Mouse (Mus musculus) CH12.LX (cell line): ENCODE results near the gene Ncapg2. TPM values are rescaled to one million over a fixed set of nuclear protein-coding genes. Genes with fewer than 3 reads are reported as not detected.

ENCODE experiments used
- DNase-seq: peaks from one replicate; pipeline ENCODE4 v3.0.0-alpha.2; 2013; ENCODE audit errors: extremely low read depth
- H3K27ac ChIP-seq: 2 replicates; pipeline ENCODE4 v1.5.1; 2012; ENCODE audit warnings: low read depth, mild to moderate bottlenecking, control low read depth, moderate library complexity; ENCODE audit not compliant: insufficient read depth
- H3K27me3 ChIP-seq: replicated peaks from 2 replicates; pipeline ENCODE3; 2012; ENCODE audit warnings: inconsistent platforms
- H3K36me3 ChIP-seq, 2 experiments: replicated peaks in 1 of 2; 2 replicates each; pipeline versions ENCODE3 to v1.6.1; 2012; ENCODE audit warnings: inconsistent platforms in 1 of 2, low read length in 1 of 2, mild to moderate bottlenecking in 1 of 2, mixed read lengths in 1 of 2, moderate library complexity in 1 of 2; ENCODE audit not compliant: control insufficient read depth in 1 of 2, insufficient read depth in 1 of 2
- H3K4me1 ChIP-seq, 2 experiments: 2 replicates each; pipeline ENCODE4 v1.6.1; 2012; ENCODE audit warnings: inconsistent platforms in 1 of 2, moderate library complexity in 1 of 2; ENCODE audit not compliant: insufficient read depth in 2 of 2, control insufficient read depth in 1 of 2
- H3K4me2 ChIP-seq: 2 replicates; pipeline ENCODE4 v1.6.1; 2012; ENCODE audit warnings: low read depth, mild to moderate bottlenecking, control low read depth; ENCODE audit not compliant: poor library complexity, insufficient read depth, severe bottlenecking
- H3K4me3 ChIP-seq, 3 experiments: fragments of 150-350 bp in 1 of 3; sonication (generic) in 1 of 3; replicated peaks in 1 of 3; 2 replicates each; pipeline versions ENCODE3 to v1.5.1; 2011 to 2012; ENCODE audit warnings: low read depth in 2 of 3, low read length in 2 of 3, mild to moderate bottlenecking in 2 of 3, moderate library complexity in 2 of 3, control low read depth in 1 of 3, improper control_type of control experiment in 1 of 3, inconsistent platforms in 1 of 3, mixed read lengths in 1 of 3; ENCODE audit not compliant: poor library complexity in 1 of 3
- H3K79me2 ChIP-seq: replicated peaks from 2 replicates; pipeline ENCODE4 v1.6.1; 2012; ENCODE audit warnings: mild to moderate bottlenecking, moderate library complexity; ENCODE audit not compliant: control insufficient read depth, poor library complexity, insufficient read depth, severe bottlenecking; ENCODE audit errors: extremely low read depth
- H3K9ac ChIP-seq: 2 replicates; pipeline ENCODE4 v1.6.1; 2012; ENCODE audit warnings: low read depth, mild to moderate bottlenecking, control low read depth, moderate library complexity; ENCODE audit not compliant: insufficient read depth
- H3K9me3 ChIP-seq: replicated peaks from 2 replicates; pipeline ENCODE3; 2012; ENCODE audit warnings: low read length, inconsistent platforms, mixed read lengths
- BHLHE40 ChIP-seq: IDR thresholded peaks from 2 replicates; pipeline ENCODE4 v1.6.1; 2011; ENCODE audit warnings: mild to moderate bottlenecking, low read depth, low read length, improper control_type of control experiment
- CHD1 ChIP-seq: IDR thresholded peaks from 2 replicates; pipeline ENCODE4 v1.6.1; 2012; ENCODE audit warnings: low read depth, low read length, improper control_type of control experiment, inconsistent platforms
- CHD2 ChIP-seq: IDR thresholded peaks from 2 replicates; pipeline ENCODE4 v1.6.1; 2011; ENCODE audit warnings: low read length, improper control_type of control experiment
- CTCF ChIP-seq, 2 experiments: IDR thresholded peaks in 1 of 2; conservative IDR thresholded peaks in 1 of 2; 2 replicates each; pipeline ENCODE4 v1.5.1; 2011 to 2012; ENCODE audit warnings: low read depth in 2 of 2, low read length in 2 of 2, improper control_type of control experiment in 1 of 2, inconsistent platforms in 1 of 2, mild to moderate bottlenecking in 1 of 2, moderate library complexity in 1 of 2
- ELF1 ChIP-seq: IDR thresholded peaks from 2 replicates; pipeline ENCODE4 v1.6.1; 2014; ENCODE audit warnings: low read depth, mild to moderate bottlenecking, inconsistent platforms, low read length, improper control_type of control experiment
- EP300 ChIP-seq: IDR thresholded peaks from 2 replicates; pipeline ENCODE4 v1.6.1; 2011; ENCODE audit warnings: low read length, improper control_type of control experiment
- IRF4 ChIP-seq: IDR thresholded peaks from 2 replicates; pipeline ENCODE4 v1.6.1; 2014; ENCODE audit warnings: low read depth, mild to moderate bottlenecking, inconsistent platforms, low read length, improper control_type of control experiment
- JUN ChIP-seq: IDR thresholded peaks from 2 replicates; pipeline ENCODE4 v1.6.1; 2011; ENCODE audit warnings: low read depth, mild to moderate bottlenecking, low read length, improper control_type of control experiment, moderate library complexity; ENCODE audit not compliant: insufficient read depth
- JUND ChIP-seq: conservative IDR thresholded peaks from 2 replicates; pipeline ENCODE4 v1.6.1; 2011; ENCODE audit warnings: low read depth, low read length, improper control_type of control experiment
- KAT2A ChIP-seq: IDR thresholded peaks from 2 replicates; pipeline ENCODE4 v1.6.1; 2012; ENCODE audit warnings: low read length, improper control_type of control experiment, inconsistent platforms; ENCODE audit not compliant: insufficient replicate concordance
- MAZ ChIP-seq: IDR thresholded peaks from 2 replicates; pipeline ENCODE4 v1.6.1; 2012; ENCODE audit warnings: low read depth, mild to moderate bottlenecking, inconsistent platforms, low read length, improper control_type of control experiment, moderate library complexity
- NELFE ChIP-seq: IDR thresholded peaks from 2 replicates; pipeline ENCODE4 v1.6.1; 2011; ENCODE audit warnings: low read depth, low read length, improper control_type of control experiment
- NRF1 ChIP-seq: IDR thresholded peaks from 2 replicates; pipeline ENCODE4 v1.6.1; 2014; ENCODE audit warnings: low read depth, mild to moderate bottlenecking, inconsistent platforms, low read length, improper control_type of control experiment, moderate library complexity
- PAX5 ChIP-seq: IDR thresholded peaks from 2 replicates; pipeline ENCODE4 v1.6.1; 2012; ENCODE audit warnings: low read length, inconsistent platforms, mixed read lengths
- RCOR1 ChIP-seq: conservative IDR thresholded peaks from 2 replicates; pipeline ENCODE4 v1.6.1; 2012; ENCODE audit warnings: low read depth, mild to moderate bottlenecking, inconsistent platforms, low read length, improper control_type of control experiment
- SIN3A ChIP-seq: IDR thresholded peaks from 2 replicates; pipeline ENCODE4 v1.6.1; 2012; ENCODE audit warnings: low read length, improper control_type of control experiment, inconsistent platforms
- SMC3 ChIP-seq: IDR thresholded peaks from 2 replicates; pipeline ENCODE4 v1.6.1; 2011; ENCODE audit warnings: low read depth, low read length, improper control_type of control experiment
- TBP ChIP-seq: conservative IDR thresholded peaks from 2 replicates; pipeline ENCODE4 v1.6.1; 2011; ENCODE audit warnings: low read depth, low read length, improper control_type of control experiment
- TCF12 ChIP-seq: IDR thresholded peaks from 2 replicates; pipeline ENCODE4 v1.6.1; 2014; ENCODE audit warnings: low read depth, mild to moderate bottlenecking, inconsistent platforms, low read length, improper control_type of control experiment
- ZC3H11A ChIP-seq: IDR thresholded peaks from 2 replicates; pipeline ENCODE4 v1.6.1; 2012; ENCODE audit warnings: low read depth, mild to moderate bottlenecking, inconsistent platforms, low read length, improper control_type of control experiment
- dilution Hi-C: fragments of 300-500 bp; cut with MboI; formaldehyde crosslinking; loops from 2 replicates; pipeline ENCODE4 v1.14.3; 2020; ENCODE audit warnings: low sequenced_read_pairs; ENCODE audit not compliant: extremely low pct_unique_long_range_greater_than_20kb, extremely low pct_ligation_motif_present
- in situ Hi-C: fragments of 300-500 bp; cut with MboI; formaldehyde crosslinking; loops from 3 replicates; pipeline ENCODE4 v1.14.3; 2019; ENCODE audit warnings: low sequenced_read_pairs, low pct_ligation_motif_present, low pct_unique_long_range_greater_than_20kb, mixed read lengths
- polyA plus RNA-seq: library from polyadenylated mRNA; unstranded; fragments of >175 nt; gene quantifications from 2 replicates; pipeline ENCODE4 v1.2.1, GENCODE M21; 2012; ENCODE audit warnings: low read depth; ENCODE audit not compliant: insufficient read length
- total RNA-seq, 2 experiments: library from RNA; depleted of rRNA; stranded (reverse); fragments of 300-350 nt in 1 of 2; fragments of >200 nt in 1 of 2; gene quantifications; 2 replicates each; pipeline ENCODE4 v1.2.3; 2012 to 2014

Gene Ncapg2
- total and polyA plus RNA-seq, 3 experiments: 48.0 to 66.4 (median 65.0) TPM

GRCm38 (mm10) chr12:116473264-116473663 lies 68.1 kb downstream of the Ncapg2 start:
- Histone ChIP-seq H3K79me2 (no peaks in the 10 kb centered on the region), H3K4me2 (no peak overlapping the region), H3K9ac (no peak overlapping the region), H3K36me3 (peaks cover 0 to 6% of the 10 kb centered on the region in 2 experiments), H3K4me1 (no peaks in the 10 kb centered on the region), H3K27ac (no peak overlapping the region), H3K4me3 (no peak overlapping the region), H3K9me3 (no peaks in the 10 kb centered on the region), H3K27me3 (no peaks in the 10 kb centered on the region)
- dilution Hi-C loops (no loop called here), in situ Hi-C loops (no loop called here)
- DNase-seq: no peak
- TF ChIP-seq BHLHE40: no peak
- no peak for TF ChIP-seq RCOR1
- TF ChIP-seq TCF12: no peak
- TF ChIP-seq ELF1: no peak
- no peak for TF ChIP-seq CHD1
- TF ChIP-seq PAX5: no peak

- no peak for DNase-seq
- no peaks in the 10 kb centered on the region for H3K27me3 ChIP-seq
- no peaks in the 10 kb centered on the region for H3K4me1 ChIP-seq
- no peak overlapping the region for H3K4me2 ChIP-seq
- in situ Hi-C loops (no loop called here), dilution Hi-C loops (no loop called here)
- H3K27ac ChIP-seq: no peak overlapping the region
- H3K36me3 ChIP-seq: peaks cover 0 to 3% of the 10 kb centered on the region in 2 experiments
- no peak overlapping the region for H3K9ac ChIP-seq
- H3K79me2 ChIP-seq: no peaks in the 10 kb centered on the region
- no peak for TF ChIP-seq SIN3A
- TF ChIP-seq EP300: no peak
- TF ChIP-seq SMC3: no peak
- no peak for TF ChIP-seq NELFE
- TF ChIP-seq RCOR1: no peak
- no peak for TF ChIP-seq TCF12
- TF ChIP-seq MAZ: no peak
- TF ChIP-seq IRF4: no peak
- no peak for TF ChIP-seq NRF1
- no peak for TF ChIP-seq JUN
- TF ChIP-seq ZC3H11A: no peak
- no peak for TF ChIP-seq JUND
- TF ChIP-seq CTCF (conservative IDR thresholded peaks at IDR 0.05 in 1 of 2, IDR thresholded peaks at IDR 0.05 in 1 of 2; ENCODE audit: low read depth in 2 of 2, low read length in 2 of 2): no peak
- TF ChIP-seq KAT2A: no peak
- TF ChIP-seq CHD2: no peak
- no peak for TF ChIP-seq TBP
- no peak overlapping the region for H3K4me3 ChIP-seq
- H3K9me3 ChIP-seq: no peaks in the 10 kb centered on the region
These were observed 68.6 kb downstream of the Ncapg2 start for GRCm38 (mm10) chr12:116473761-116474160.
